Mouse (Mus musculus) gastrocnemius, adult 8-10 months (tissue): ENCODE results near the gene Trap1. TPM values are rescaled to one million over a fixed set of nuclear protein-coding genes. Genes with fewer than 3 reads are reported as not detected.
"Not testable (repeated sequence)": the region's sequence is repeated elsewhere in the genome, so short reads cannot be mapped to it uniquely, and the experiment has no call there.

Experiments used
- DNase-seq, 2 experiments: peaks; one replicate each; pipeline ENCODE4 v3.0.0; 2022; ENCODE audit warnings: low spot score in 2 of 2
- total RNA-seq, 4 experiments: library from RNA; stranded (reverse); gene quantifications; 2 replicates each; pipeline ENCODE4 v1.2.4; 2022

Gene Trap1
- total RNA-seq, 4 experiments from 2014 or later = 117 to 132 (median 130) TPM

DNA sequence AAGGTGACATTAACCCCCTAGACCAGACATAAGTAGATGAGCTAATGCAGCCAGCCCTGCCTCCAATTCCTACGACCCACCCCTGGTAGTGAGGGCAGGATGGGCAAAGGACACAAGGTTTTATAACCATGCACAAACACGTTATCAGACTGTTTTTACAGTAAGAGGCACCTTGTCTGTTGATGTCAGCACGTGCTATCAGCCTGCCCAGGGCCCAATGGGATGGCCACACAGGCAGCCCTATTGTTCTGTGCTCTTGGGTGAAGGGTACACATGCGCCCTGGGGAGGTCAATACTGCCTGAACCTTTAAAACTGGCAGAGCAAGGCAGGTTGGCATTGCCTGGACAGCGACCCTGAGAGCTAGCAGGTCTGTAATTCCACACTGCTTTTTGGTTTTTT lies 40.8 kb downstream of the Trap1 start, which contains the start of gene Dnase1:
Gene Dnase1 (plus strand): TSS at position 136 of the 400 bp plus-strand sequence.
- DNase-seq = no peak

GRCm38 (mm10) chr16:4035575-4035974 lies 42.1 kb downstream of the Trap1 start:
- no peak for DNase-seq

- DNase-seq = no peak
These were observed 43.2 kb downstream of the Trap1 start for GRCm38 (mm10) chr16:4034476-4034875.

- no peak for DNase-seq
These were observed 43.7 kb downstream of the Trap1 start for GRCm38 (mm10) chr16:4033971-4034370.

- no peak for DNase-seq
These were observed 45.3 kb downstream of the Trap1 start for GRCm38 (mm10) chr16:4032341-4032748.

GRCm38 (mm10) chr16:4031441-4032274 lies 46.0 kb downstream of the Trap1 start:
- DNase-seq = no peak

DNA sequence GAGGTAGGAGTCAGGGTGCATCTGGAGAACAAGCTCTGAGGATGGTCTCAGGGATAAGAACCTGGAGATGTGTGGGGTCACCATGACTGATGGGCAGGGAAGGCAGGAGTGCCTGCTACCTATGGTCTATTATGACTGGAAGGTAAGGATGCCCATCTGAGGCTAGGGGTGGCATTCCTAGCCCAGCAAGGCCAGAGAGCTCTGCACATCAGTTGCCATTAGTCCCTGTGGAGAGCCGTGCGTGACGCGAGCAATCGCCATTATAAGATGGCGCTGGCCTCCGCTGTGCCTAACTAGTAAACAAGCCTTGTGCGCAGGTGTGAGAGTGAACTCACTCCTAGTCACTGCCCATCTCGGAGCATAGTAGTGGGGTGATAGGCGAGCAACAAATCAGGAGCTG lies 47.1 kb downstream of the Trap1 start:
- DNase-seq = no peak

GRCm38 (mm10) chr16:4029371-4029841 lies 48.2 kb downstream of the Trap1 start:
- no peak for DNase-seq

GRCm38 (mm10) chr16:4027211-4027610 lies 50.4 kb downstream of the Trap1 start:
- no peak for DNase-seq

- no peak for DNase-seq
These were observed 51.0 kb downstream of the Trap1 start for GRCm38 (mm10) chr16:4026672-4027071.

DNA sequence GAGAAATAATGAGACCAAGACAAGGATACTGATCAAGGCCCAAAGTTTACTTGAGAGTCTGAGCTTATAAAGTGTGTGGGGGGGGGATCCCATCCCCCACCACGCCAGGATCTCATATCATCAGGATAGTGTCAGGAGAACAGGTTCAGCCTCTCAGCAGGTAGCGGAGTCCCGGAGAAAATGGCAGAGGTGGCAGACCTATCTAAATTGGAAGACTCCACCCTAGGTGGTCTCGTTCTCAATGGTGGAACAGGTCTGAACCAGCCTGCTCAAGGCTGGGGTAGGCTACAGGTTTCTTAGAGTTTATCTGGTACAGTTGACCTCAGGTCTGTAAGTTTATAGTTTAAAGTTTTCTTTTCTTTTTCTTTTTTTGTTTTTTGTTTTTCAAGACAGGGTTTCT lies 54.9 kb downstream of the Trap1 start:
- DNase-seq = no peak

- DNase-seq = no peak
These were observed 56.4 kb downstream of the Trap1 start for GRCm38 (mm10) chr16:4021241-4021640.

GRCm38 (mm10) chr16:4017466-4017865 lies 60.2 kb downstream of the Trap1 start:
- DNase-seq = not testable (repeated sequence)

GRCm38 (mm10) chr16:4016786-4017185 lies 60.8 kb downstream of the Trap1 start:
- not testable (repeated sequence) for DNase-seq

- no peak for DNase-seq
These were observed 63.5 kb downstream of the Trap1 start for GRCm38 (mm10) chr16:4014040-4014668.

GRCm38 (mm10) chr16:4012882-4013570 lies 64.6 kb downstream of the Trap1 start:
- no peak for DNase-seq

GRCm38 (mm10) chr16:4003489-4004398 lies 73.9 kb downstream of the Trap1 start, which contains the start of gene Slx4:
Gene Slx4, minus strand, starts transcription at chr16:4003770.
- peak; percentile 89 to 95 for DNase-seq
